8 mouse cellular contexts compared by ENCODE assay signal in genomic region chr17:31276922-31277918, GRCm38 (mm10). TPM values are rescaled to one million over a fixed set of nuclear protein-coding genes. Genes with fewer than 3 reads are reported as not detected.
A peak's percentile ranks its signal among the peaks of the same experiment; 100 is the strongest.
DNase-seq lines count a peak whose midpoint lies in the region; ATAC-seq and TF ChIP-seq lines count a peak whose summit lies in the region.

Gene Rsph1, minus strand, starts transcription at chr17:31277383.

- no peaks in the 10 kb centered on the region for H3K27me3 ChIP-seq in limb, embryonic 11.5 days (ENCODE audit: control insufficient read depth, insufficient read depth, low read length)
- H3K27me3 ChIP-seq in midbrain, embryonic 12.5 days: peaks cover 22% of the 10 kb centered on the region; the same call in 1 of the 2 replicates

- H3K27ac ChIP-seq in bone marrow, adult 2 months (ENCODE audit: control insufficient read depth, insufficient read depth, low read depth, low read length, poor library complexity): peak within 1 kb of the TSS; percentile 21
- no peak within 1 kb of the TSS for H3K27ac ChIP-seq in embryonic fibroblast, embryonic 13.5 days (ENCODE audit: insufficient read depth, low read length)
- H3K27ac ChIP-seq in limb, embryonic 11.5 days (replicated peaks; ENCODE audit: low read depth, low read length): no peak within 1 kb of the TSS
- no peak within 1 kb of the TSS for H3K27ac ChIP-seq in midbrain, embryonic 12.5 days (replicated peaks)

- peak within 1 kb of the TSS; percentile 71 for H3K4me3 ChIP-seq in bone marrow, adult 2 months (replicated peaks; ENCODE audit: control insufficient read depth, low read depth, low read length)
- peak within 1 kb of the TSS; percentile 46 for H3K4me3 ChIP-seq in embryonic fibroblast, embryonic 13.5 days (ENCODE audit: insufficient read depth, low read length)
- peak within 1 kb of the TSS; percentile 34 for H3K4me3 ChIP-seq in limb, embryonic 11.5 days (ENCODE audit: low read depth, low read length)
- H3K4me3 ChIP-seq in midbrain, embryonic 12.5 days: peak within 1 kb of the TSS; percentile 51

- TF ChIP-seq POLR2A in bone marrow, adult 2 months (IDR thresholded peaks at IDR 0.05; ENCODE audit: borderline replicate concordance, control insufficient read depth, low read depth, low read length): no peak
- no peak for TF ChIP-seq POLR2A in embryonic fibroblast, embryonic 13.5 days (IDR thresholded peaks at IDR 0.05; ENCODE audit: low read depth, low read length)

- no peaks in the 10 kb centered on the region for H3K36me3 ChIP-seq in limb, embryonic 11.5 days (ENCODE audit: control insufficient read depth, insufficient read depth, low read length)
- H3K36me3 ChIP-seq in midbrain, embryonic 12.5 days: no peaks in the 10 kb centered on the region

- no peaks in the 10 kb centered on the region for H3K9me3 ChIP-seq in limb, embryonic 11.5 days (ENCODE audit: control insufficient read depth, low read length)
- H3K9me3 ChIP-seq in midbrain, embryonic 12.5 days: no peaks in the 10 kb centered on the region

- peak within 1 kb of the TSS; percentile 67 for H3K4me2 ChIP-seq in limb, embryonic 11.5 days (ENCODE audit: low read depth, severe bottlenecking)
- H3K4me2 ChIP-seq in midbrain, embryonic 12.5 days (replicated peaks): peak within 1 kb of the TSS; percentile 80

- H3K9ac ChIP-seq in limb, embryonic 11.5 days (ENCODE audit: low read length): no peak within 1 kb of the TSS
- H3K9ac ChIP-seq in midbrain, embryonic 12.5 days (replicated peaks): peak within 1 kb of the TSS; percentile 44

- no peak for TF ChIP-seq CTCF in bone marrow, adult 2 months (IDR thresholded peaks at IDR 0.05; ENCODE audit: control insufficient read depth, insufficient read depth, low read length)
- no peak for TF ChIP-seq CTCF in embryonic fibroblast, embryonic 13.5 days (IDR thresholded peaks at IDR 0.05; ENCODE audit: borderline replicate concordance, insufficient read depth, low read length)

- DNase-seq in heart, adult 8-10 months (ENCODE audit: low spot score): peak; percentile 98
- DNase-seq in kidney, adult 8-10 months: peak; percentile 98 to 100
- peak; percentile 90 for DNase-seq in limb, embryonic 11.5 days (ENCODE audit: low spot score)
- peak; percentile 100 for DNase-seq in right cerebral cortex, postnatal 4 days
- peak; percentile 98 to 100 for DNase-seq in urinary bladder, postnatal 4 days (ENCODE audit: low spot score in 2 of 2)

- 11% methylated on average over 44 of the region's 44 CpGs for WGBS in bone marrow, adult 2 months
- 11% methylated on average over 44 of the region's 44 CpGs for WGBS in limb, embryonic 11.5 days
- WGBS in midbrain, embryonic 12.5 days: 9% methylated on average over 44 of the region's 44 CpGs

- H3K4me1 ChIP-seq in bone marrow, adult 2 months (ENCODE audit: control insufficient read depth, insufficient read depth, low read length): peaks cover 5% of the 10 kb centered on the region
- no peaks in the 10 kb centered on the region for H3K4me1 ChIP-seq in embryonic fibroblast, embryonic 13.5 days (ENCODE audit: control insufficient read depth, insufficient read depth, low read length)
- H3K4me1 ChIP-seq in limb, embryonic 11.5 days (ENCODE audit: control insufficient read depth, insufficient read depth, low read length): no peaks in the 10 kb centered on the region; the same call in 1 of the 2 replicates
- H3K4me1 ChIP-seq in midbrain, embryonic 12.5 days: peaks cover 19% of the 10 kb centered on the region

- peak; percentile 70 for ATAC-seq in limb, embryonic 11.5 days (ENCODE audit: insufficient number of reproducible peaks, low FRiP score, low TSS enrichment, low read depth)
- ATAC-seq in midbrain, embryonic 12.5 days (ENCODE audit: low FRiP score, low read depth): peak; percentile 89

RNA-seq across cellular contexts. Expression of gene Rsph1, which starts in this region (rescaled TPM):
- polyA plus RNA-seq in bone marrow, adult 2 months (2011; ENCODE audit: insufficient read depth, insufficient read length, low replicate concordance, missing spikeins): 5.8 and 10.4 TPM in 2 replicates
- polyA plus RNA-seq in embryonic fibroblast, embryonic 13.5 days (2011; ENCODE audit: insufficient read length, low read depth, missing spikeins): 1.3 and 1.6 TPM in 2 replicates
- 1 to 10 TPM in 2 of 4 experiments, under 1 TPM in 2; 0.59 to 1.3 (median 0.91) TPM for total RNA-seq in heart, adult 8-10 months (2022)
- 0.44 and 0.73 TPM in 2 replicates for polyA plus RNA-seq in limb, embryonic 11.5 days (2014; fragmentation: Nextera tagmentation; extraction: Ambion mirVana)
- 0.99 and 1.3 TPM in 2 replicates for polyA plus RNA-seq in midbrain, embryonic 12.5 days (2016; fragmentation: Nextera tagmentation; extraction: Ambion mirVana)

Comparison
In these comparisons a context has a peak if more than half of its experiments do, and no peak if none do; other contexts are left out.
1. Peak in DNase-seq, ATAC-seq, H3K4me3 ChIP-seq and H3K4me2 ChIP-seq in limb, embryonic 11.5 days; RNA of the gene not detected or under 1 TPM.